Mouse (Mus musculus): ENCODE data around the gene Olfr720.

The Olfr720 gene

DNA sequence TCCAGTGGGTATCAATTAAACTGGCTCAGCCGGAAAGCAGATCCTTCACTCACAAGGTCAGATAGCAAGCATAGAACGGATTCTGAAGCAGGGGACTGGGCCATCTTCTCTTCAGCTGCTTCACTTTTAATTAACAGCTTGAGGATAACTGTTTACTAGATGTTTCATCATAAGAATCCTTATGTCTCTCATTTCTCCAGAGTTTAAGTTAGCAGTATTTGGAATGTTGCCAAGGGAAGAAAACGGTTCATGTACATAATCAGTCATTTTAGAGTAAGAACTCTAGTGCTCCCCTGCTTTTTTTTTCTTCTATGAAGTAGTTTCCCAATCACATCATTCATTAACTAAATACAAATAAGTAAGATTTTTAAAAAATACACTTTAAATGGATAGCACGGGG is at the start of gene Olfr720:
Olfr720 (minus strand) TSS at position 101 of the 400 bp plus-strand sequence.
- in situ Hi-C loops (cut with MboI; ENCODE audit: unreplicated experiment in 2 of 2), result no loop called here

Measured in v-Abl transformed pro-B cells (cell line).